Mouse (Mus musculus) lung, embryonic 14.5 days (tissue): ENCODE measurements around the gene Sstr4. TPM values are rescaled to one million over a fixed set of nuclear protein-coding genes. Genes with fewer than 3 reads are reported as not detected.

Source experiments
- ATAC-seq: fragments of 200-750 bp; cut with Nextera tagmentation; 2 replicates; pipeline ENCODE4 v1.8.0; 2017; ENCODE audit warnings: mild to moderate bottlenecking, moderate TSS enrichment, moderate library complexity; ENCODE audit not compliant: insufficient read depth
- DNase-seq: peaks from one replicate; pipeline ENCODE4 v3.0.0-alpha.2; 2015
- H3K27ac ChIP-seq: fragments of 300-500 bp; sonication (generic); 2 replicates; pipeline ENCODE4 v1.5.1; 2014; ENCODE audit warnings: low read depth, mild to moderate bottlenecking, moderate library complexity
- H3K27me3 ChIP-seq: fragments of 300-500 bp; sonication (generic); 2 replicates; pipeline ENCODE4 v1.6.1; 2014; ENCODE audit warnings: low read length, control low read depth; ENCODE audit not compliant: insufficient read depth
- H3K36me3 ChIP-seq: fragments of 300-500 bp; sonication (generic); 2 replicates; pipeline ENCODE4 v1.6.1; 2014; ENCODE audit warnings: control low read depth; ENCODE audit not compliant: insufficient read depth
- H3K4me1 ChIP-seq: fragments of 300-500 bp; sonication (generic); 2 replicates; pipeline ENCODE4 v1.6.1; 2014; ENCODE audit warnings: antibody characterized with exemption, control low read depth; ENCODE audit not compliant: insufficient read depth
- H3K4me2 ChIP-seq: fragments of 300-500 bp; sonication (generic); 2 replicates; pipeline ENCODE4 v1.6.1; 2014; ENCODE audit warnings: mild to moderate bottlenecking
- H3K4me3 ChIP-seq: fragments of 300-500 bp; sonication (generic); 2 replicates; pipeline ENCODE4 v1.5.1; 2014; ENCODE audit warnings: low read depth, low read length
- H3K9ac ChIP-seq: fragments of 300-500 bp; sonication (generic); 2 replicates; pipeline ENCODE4 v1.6.1; 2014
- H3K9me3 ChIP-seq: fragments of 300-500 bp; sonication (generic); 2 replicates; pipeline ENCODE4 v1.6.1; 2016; ENCODE audit warnings: low read depth, low read length, control low read depth
- CTCF ChIP-seq: IDR thresholded peaks from 2 replicates; pipeline ENCODE4 v1.5.1; 2016; ENCODE audit warnings: antibody characterized with exemption, low read depth
- WGBS: fragments of 180-500 bp; shearing (Covaris S2); extraction: QIAGEN DNeasy Blood & Tissue Kit; methylation state at CpG from one replicate; pipeline ENCODE4 v1.1.7; 2014; 5-methylcytosine and 5-hydroxymethylcytosine counted together
- polyA plus RNA-seq: library from polyadenylated mRNA; unstranded; fragments of >200 nt; fragmentation: Nextera tagmentation; extraction: Ambion mirVana; gene quantifications from 2 replicates; pipeline ENCODE4 v1.2.1, GENCODE M21; 2014

Gene Sstr4
- polyA plus RNA-seq, 1 experiment from 2014 or later: 4.8 TPM

DNA sequence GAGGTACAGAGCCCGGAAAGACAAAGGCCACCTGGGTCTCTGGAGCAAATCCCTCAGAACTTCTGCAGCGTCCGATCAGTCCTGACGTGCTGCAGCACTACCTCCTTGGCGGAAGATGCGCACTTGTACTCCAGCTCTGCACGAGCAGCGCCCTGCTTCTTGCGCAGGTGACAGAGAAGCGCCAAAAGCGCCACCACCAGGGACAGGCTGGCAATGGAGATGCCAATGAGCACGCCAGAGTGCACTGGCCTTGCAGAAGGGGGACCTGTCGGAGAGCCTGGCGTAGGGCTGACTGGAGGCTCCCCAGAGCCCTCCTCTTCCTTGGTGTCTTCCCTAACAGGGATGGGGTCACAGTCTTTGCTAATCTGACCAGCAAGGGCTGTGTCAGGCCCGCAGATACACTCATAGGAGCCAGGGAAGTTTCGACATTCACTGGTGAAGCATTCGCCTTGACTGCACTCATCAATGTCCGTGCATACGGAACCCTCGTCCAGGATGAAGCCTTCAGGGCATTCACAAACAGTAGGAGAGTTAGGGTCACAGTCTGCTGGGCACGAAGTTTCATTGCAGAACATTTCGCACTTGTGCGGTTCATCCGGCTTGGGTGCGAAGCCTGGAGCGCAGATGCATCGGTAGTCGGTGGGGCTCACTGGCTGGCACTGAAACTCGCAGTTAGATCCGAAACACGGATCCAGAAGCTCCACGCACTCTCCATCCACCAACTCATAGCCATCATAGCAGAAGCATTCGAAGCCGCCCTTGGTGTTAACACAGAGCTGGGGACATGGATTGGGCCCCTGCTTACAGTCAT is 11.2 kb downstream of the Sstr4 start:
- Histone ChIP-seq H3K9me3 (no peaks in the 10 kb centered on the region), H3K27ac (peak overlapping the region; percentile 87), H3K27me3 (no peaks in the 10 kb centered on the region), H3K9ac (peak overlapping the region; percentile 79), H3K36me3 (peaks cover 21% of the 10 kb centered on the region), H3K4me3 (peak overlapping the region; percentile 66), H3K4me2 (peak overlapping the region; percentile 95), H3K4me1 (peaks cover 5% of the 10 kb centered on the region)
- DNase-seq (peak; percentile 76), ATAC-seq (no peak)
- WGBS: 8% methylated on average over 34 of the region's 34 CpGs
- TF ChIP-seq CTCF: peak; percentile 58

DNA sequence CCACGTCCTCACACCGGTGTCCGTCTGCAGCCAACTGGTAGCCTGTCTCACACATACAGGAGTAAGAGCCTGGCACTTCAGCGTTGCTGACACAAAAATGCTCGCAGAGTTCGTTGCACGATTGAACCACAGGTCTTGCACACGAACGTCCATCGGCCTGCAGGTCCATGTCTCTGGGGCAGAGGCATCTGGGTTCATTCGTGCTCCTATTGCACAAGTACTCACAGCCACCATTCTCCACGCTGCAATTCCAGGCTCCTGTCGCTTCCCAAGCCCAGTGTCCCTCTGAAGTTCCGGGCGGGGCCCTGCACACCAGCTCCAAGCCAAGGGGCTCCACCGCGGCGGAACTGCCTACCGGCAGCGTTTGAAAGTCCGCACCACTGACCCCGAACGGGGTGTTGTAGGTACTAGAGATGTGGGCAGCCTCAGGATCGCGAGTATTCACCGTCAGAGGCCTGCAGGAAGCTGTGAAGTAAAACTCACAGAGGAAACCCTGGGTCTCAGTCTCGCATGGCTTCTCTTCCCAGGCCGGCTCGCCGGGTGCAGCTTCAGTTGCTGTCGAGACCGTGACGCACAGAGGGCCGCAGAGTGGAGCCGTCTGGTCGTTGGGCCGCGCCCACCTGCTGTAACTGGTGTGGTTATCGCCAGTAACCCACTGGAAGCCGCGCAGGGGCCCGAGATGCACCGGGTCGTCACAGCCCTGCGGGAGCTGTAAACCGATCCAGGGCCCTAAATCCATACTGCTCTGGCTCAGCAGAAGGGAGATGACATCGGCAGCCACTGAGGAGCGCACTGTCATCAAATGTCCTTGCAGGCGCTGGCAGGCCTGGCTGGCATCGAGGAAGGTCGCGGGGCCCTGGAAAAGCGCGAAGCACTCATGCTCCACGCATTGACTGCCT is 12.1 kb downstream of the Sstr4 start:
- Histone ChIP-seq H3K9ac (peak overlapping the region; percentile 79), H3K36me3 (peaks cover 19% of the 10 kb centered on the region; the same call in 1 of the 2 replicates), H3K27me3 (no peaks in the 10 kb centered on the region), H3K9me3 (no peaks in the 10 kb centered on the region), H3K4me3 (peak overlapping the region; percentile 66), H3K27ac (peak overlapping the region; percentile 87), H3K4me2 (peak overlapping the region; percentile 95), H3K4me1 (peaks cover 5% of the 10 kb centered on the region)
- TF ChIP-seq CTCF: no peak
- DNase-seq: peak; percentile 70
- peak; percentile 43 for ATAC-seq
- 2% methylated on average over 55 of the region's 55 CpGs for WGBS

DNA sequence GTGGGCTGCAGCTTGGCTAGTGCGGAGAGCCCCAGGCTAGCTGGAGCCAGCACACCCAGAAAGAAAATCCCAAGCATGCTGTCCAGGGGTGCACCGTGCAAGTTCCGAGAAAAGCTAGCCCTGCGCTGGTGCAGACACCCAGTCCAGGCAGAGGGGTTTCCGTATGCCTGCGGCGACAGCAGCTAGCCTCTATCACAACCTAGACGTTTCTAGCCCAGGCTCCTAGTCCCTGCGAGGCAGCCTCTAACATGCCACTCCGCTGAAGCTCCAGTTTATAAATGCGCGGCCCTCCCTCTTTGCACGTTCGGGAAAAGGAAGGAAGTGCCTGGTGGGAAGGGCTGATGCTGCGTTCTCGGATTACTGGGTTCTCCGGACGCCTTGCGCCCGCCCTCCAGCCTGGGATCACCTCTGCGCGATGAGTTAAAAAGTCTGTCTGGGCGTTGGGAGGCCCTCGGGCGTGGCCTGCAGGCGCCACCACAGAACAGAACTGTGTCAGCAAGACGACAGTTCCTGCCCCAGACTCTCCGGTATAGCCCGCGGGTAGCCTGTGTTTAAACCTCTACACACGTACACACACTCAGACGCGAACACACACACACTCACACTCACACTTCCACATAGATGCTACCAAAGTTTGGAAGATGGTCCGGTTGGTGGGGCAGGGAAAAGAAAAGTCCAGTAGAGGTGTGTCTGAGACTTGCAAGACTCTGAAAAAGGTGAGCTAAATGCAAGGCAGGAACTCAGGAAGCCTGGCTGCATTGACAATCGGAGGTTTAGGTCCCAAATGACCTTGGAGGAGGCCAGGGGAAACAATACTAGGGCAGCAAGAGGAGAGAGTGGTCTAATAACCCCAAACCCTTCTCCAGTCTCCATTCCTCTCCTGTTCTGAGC is 13.0 kb downstream of the Sstr4 start, which contains the start of gene Thbd:
TSS of gene Thbd (minus strand) at position 319 of the 891 bp plus-strand sequence.
- H3K9ac ChIP-seq: peak within 1 kb of the TSS; percentile 79
- DNase-seq: peak; percentile 93
- no peaks in the 10 kb centered on the region for H3K9me3 ChIP-seq
- peak within 1 kb of the TSS; percentile 87 for H3K27ac ChIP-seq
- H3K4me1 ChIP-seq: peaks cover 5% of the 10 kb centered on the region
- TF ChIP-seq CTCF: no peak
- peaks cover 14% of the 10 kb centered on the region; the same call in 1 of the 2 replicates for H3K36me3 ChIP-seq
- ATAC-seq: peak; percentile 85
- H3K27me3 ChIP-seq: no peaks in the 10 kb centered on the region
- 1% methylated on average over 35 of the region's 35 CpGs for WGBS
- H3K4me2 ChIP-seq: peak within 1 kb of the TSS; percentile 95
- H3K4me3 ChIP-seq: peak within 1 kb of the TSS; percentile 66

DNA sequence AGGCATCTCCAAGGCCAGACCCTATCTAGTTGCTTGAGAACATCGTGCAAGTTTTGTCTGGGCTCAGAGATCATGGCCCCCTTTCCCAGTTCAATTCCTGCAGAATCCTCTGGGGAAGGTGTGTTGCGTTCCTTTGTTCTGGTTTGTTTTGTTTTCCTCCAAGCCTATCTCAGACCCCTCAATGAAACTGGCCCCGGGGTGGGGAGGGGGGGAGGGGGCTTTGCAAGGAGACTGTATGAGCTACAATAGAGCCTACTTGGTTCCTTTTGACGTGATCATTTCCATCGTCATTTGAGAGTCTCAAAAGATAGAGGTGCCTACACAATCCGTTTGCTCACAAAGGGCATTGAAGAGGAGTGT is 13.6 kb downstream of the Sstr4 start:
- no peaks in the 10 kb centered on the region for H3K9me3 ChIP-seq
- no peak overlapping the region; the same call in 1 of the 2 replicates for H3K4me3 ChIP-seq
- peak overlapping the region; percentile 95 for H3K4me2 ChIP-seq
- ATAC-seq (no peak; the same call in 1 of the 2 replicates), DNase-seq (no peak)
- H3K27ac ChIP-seq: peak overlapping the region; percentile 87
- TF ChIP-seq CTCF: no peak
- no peak overlapping the region for H3K9ac ChIP-seq
- H3K36me3 ChIP-seq: peaks cover 10% of the 10 kb centered on the region; the same call in 1 of the 2 replicates
- 21% methylated on average over 6 of the region's 6 CpGs for WGBS
- peaks cover 5% of the 10 kb centered on the region; the same call in 1 of the 2 replicates for H3K4me1 ChIP-seq
- no peaks in the 10 kb centered on the region for H3K27me3 ChIP-seq

DNA sequence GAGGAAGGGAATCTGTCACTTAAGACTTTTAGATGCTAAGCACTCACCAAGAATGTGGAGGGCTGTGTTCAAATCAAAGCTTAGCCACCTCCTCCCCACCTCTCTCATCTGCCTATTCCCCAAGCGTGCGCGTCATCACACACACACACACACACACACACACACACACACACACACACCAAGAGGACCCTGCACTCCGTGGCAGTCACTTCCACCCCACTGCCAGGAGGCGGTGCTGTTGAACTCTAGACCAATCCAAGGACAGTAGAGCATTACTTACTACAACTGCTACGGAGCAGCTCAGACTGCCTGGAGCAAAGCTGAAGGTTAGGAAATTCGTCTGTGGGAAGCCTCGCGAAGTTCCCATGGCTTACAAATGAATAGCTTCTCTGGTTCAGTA is 14.0 kb downstream of the Sstr4 start:
- ATAC-seq: peak; percentile 80
- peak; percentile 96 for TF ChIP-seq CTCF
- Histone ChIP-seq H3K27ac (0 out of 2 replicates have a peak overlapping the region, but pooled peaks have one; percentile 24), H3K36me3 (peaks cover 7% of the 10 kb centered on the region; the same call in 1 of the 2 replicates), H3K9ac (no peak overlapping the region), H3K27me3 (no peaks in the 10 kb centered on the region), H3K9me3 (no peaks in the 10 kb centered on the region), H3K4me3 (no peak overlapping the region), H3K4me1 (peaks cover 1% of the 10 kb centered on the region; the same call in 1 of the 2 replicates), H3K4me2 (peak overlapping the region; percentile 95; the same call in 1 of the 2 replicates)
- 23% methylated on average over 9 of the region's 9 CpGs for WGBS
- peak; percentile 92 for DNase-seq

DNA sequence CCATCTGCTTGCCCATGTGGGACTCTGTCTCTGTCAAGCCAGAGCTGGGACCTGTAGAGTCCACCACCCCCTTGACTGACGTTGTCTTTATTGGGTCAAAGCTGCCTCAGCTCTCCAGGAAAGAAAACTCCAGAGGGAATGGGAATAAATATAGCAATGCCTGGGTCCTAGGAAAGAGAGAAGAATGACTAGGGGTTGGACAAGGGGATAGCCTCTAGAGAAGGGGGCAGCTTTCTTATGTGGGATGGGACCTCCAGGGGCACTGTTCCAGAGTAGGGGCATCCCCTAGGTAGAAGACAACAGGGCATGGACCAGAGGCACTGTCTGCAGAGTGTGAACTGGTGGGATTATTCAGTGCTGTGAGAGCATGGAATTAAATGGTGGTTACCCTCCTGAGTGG is 14.7 kb downstream of the Sstr4 start:
- Histone ChIP-seq H3K9me3 (no peaks in the 10 kb centered on the region), H3K4me2 (no peak overlapping the region), H3K27me3 (no peaks in the 10 kb centered on the region), H3K4me1 (no peaks in the 10 kb centered on the region), H3K27ac (no peak overlapping the region), H3K36me3 (no peaks in the 10 kb centered on the region), H3K4me3 (no peak overlapping the region), H3K9ac (no peak overlapping the region)
- 76% methylated on average over 1 of the region's 1 CpGs for WGBS
- no peak for ATAC-seq
- TF ChIP-seq CTCF: no peak
- DNase-seq: no peak
